Mouse (Mus musculus): ENCODE data around the gene Mfap1a. TPM values are rescaled to one million over a fixed set of nuclear protein-coding genes. Genes with fewer than 3 reads are reported as not detected.

Mfap1a gene
- total RNA-seq, 1 experiment from 2014 or later: 92.3 TPM

DNA sequence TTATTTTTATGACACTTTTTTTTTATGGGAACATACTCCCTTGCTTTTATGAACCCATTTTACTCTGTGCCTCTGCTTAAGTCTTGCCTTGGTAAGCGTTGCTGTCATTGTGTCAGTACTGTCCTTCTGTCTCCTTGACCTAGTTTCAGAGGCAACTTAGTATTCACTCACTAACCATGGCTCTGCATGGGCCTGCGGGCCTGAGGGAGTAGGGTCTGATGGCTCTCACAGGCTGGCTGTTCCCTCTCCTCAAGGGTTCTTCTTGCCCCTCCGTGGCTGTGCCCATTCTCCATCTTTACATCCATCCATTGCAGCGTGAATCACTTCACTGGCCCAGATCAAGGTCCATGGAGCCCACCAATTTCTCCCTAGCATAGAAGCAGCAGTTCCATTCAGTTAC lies 60.0 kb downstream of the Mfap1a start:
- ATAC-seq (ENCODE audit: extremely low read depth, insufficient number of reproducible peaks, low FRiP score, poor library complexity, severe bottlenecking): no peak

DNA sequence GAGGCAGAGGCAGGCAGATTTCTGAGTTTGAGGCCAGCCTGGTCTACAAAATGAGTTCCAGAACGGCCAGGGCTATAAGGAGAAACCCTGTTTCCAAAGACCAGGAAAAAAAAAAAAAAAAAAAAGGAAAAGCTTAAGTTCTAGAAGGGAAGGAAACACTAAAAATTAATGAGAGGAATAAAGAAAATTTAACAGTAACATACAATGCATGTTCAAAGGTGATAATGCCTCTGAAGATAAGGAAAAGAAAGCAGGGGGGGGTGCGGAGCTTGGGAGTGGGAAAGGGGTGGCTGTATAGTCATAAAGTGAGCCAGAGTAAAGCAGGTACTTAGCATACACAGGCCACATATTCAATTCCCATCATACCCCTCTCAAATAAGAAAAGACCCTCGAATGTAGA lies 61.3 kb downstream of the Mfap1a start:
- ATAC-seq (ENCODE audit: extremely low read depth, insufficient number of reproducible peaks, low FRiP score, poor library complexity, severe bottlenecking): no peak

DNA sequence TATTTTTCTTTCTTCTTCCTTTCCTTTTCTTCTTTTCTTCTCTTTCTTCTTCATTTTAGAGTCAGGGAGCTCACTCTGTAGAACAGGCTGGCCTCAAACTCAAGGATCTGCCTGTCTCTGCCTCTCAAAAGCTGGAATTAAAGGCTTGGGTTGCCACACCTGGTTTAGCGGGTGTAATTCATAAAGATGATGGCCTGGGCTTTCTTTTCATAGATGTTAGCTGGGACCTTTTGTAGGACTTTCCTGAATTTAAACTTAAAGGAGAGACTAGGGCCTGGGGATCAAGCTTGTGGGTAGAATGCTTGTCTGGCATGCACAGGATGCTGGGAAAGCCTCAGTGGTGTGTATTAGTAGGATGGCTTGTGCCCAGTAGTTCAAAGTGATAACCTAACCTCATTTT lies 62.3 kb downstream of the Mfap1a start, which contains the start of gene Ell3:
Ell3 (minus strand) TSS at position 101 of the 400 bp plus-strand sequence.
- no peak for ATAC-seq (ENCODE audit: extremely low read depth, insufficient number of reproducible peaks, low FRiP score, poor library complexity, severe bottlenecking)

DNA sequence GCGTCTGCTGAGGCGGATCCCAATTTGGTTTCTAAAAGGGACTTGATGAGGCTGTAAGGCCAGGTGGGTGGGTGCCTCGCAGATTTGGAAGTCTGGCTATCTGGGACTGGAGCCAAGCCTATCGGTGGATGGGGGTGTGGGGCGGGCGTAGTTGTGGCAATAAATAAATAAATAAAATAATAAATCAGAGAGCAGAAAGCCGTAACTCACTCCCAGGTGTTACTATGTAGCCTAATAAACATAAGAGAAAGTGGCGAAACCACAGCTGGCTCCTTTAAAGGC lies 63.5 kb downstream of the Mfap1a start:
- no peak for ATAC-seq (ENCODE audit: extremely low read depth, insufficient number of reproducible peaks, low FRiP score, poor library complexity, severe bottlenecking)

DNA sequence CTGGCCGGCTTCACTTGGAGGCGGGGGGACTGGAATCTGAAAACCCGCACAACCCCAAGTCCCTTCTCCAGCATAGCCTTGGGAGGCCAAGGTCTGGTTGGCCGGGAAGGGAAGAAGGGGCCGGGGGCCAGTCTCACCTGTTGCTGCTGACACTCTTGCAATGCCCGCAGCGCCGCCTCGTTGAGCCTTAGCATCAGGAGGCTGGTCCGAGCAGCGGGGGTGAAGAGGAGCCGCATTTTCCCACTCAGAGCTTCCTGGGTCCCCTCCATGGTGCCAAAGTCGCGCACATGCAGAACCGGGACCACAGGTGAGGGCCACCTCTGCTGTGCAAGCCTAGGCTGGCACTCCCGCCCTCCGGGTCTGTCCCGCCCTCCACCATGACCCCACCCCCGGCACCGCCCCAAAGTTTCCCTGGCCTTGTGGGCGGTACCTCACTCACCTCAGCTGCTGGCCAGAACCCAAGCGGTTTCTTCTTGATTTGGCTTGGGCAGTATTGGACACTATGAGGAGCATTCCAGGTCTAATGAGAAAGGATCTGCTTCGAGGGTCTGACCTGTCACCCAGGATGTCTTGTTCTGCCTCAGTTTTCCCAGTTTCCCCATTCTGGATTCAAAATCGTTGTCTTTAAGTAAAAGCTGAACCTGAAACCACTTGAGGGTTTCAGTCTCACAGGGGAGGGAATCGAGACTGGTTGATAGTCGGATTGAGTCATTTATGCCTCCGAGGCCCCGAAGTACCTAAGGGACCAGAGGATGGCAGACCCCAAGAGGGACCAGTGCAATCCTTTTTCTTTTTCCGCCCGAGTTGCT lies 64.0 kb downstream of the Mfap1a start:
- peak; percentile 93 for ATAC-seq (ENCODE audit: extremely low read depth, insufficient number of reproducible peaks, low FRiP score, poor library complexity, severe bottlenecking)

Other genes with a start within 250 kb of the Mfap1a start
- gene Trp53bp1, start 235.3 kb downstream of the Mfap1a start, total RNA-seq (2017): 43.3 and 53.2 TPM in 2 replicates
- gene Map1a, start 217.1 kb downstream of the Mfap1a start, total RNA-seq (2017): not detected in 2 replicates
- 12.8 and 14.2 TPM in 2 replicates for gene Ppip5k1, start 151.3 kb downstream of the Mfap1a start, total RNA-seq (2017)
- not detected in 2 replicates for gene Ckmt1, start 149.0 kb downstream of the Mfap1a start, total RNA-seq (2017)
- not detected in 2 replicates for gene Strc, start 119.5 kb downstream of the Mfap1a start, total RNA-seq (2017)
- 81.0 and 85.3 TPM in 2 replicates for gene Pdia3, start 92.9 kb downstream of the Mfap1a start, total RNA-seq (2017)
- 2.8 and 3.1 TPM in 2 replicates for gene Catsper2, start 92.9 kb downstream of the Mfap1a start, total RNA-seq (2017)
- gene Ell3, start 62.4 kb downstream of the Mfap1a start, total RNA-seq (2017): 36.3 and 45.4 TPM in 2 replicates
- 101 and 116 TPM in 2 replicates for gene Serf2, start 57.5 kb downstream of the Mfap1a start, total RNA-seq (2017)
- 96.9 and 98.5 TPM in 2 replicates for gene Hypk, start 53.4 kb downstream of the Mfap1a start, total RNA-seq (2017)
- gene Serinc4, start 49.9 kb downstream of the Mfap1a start, total RNA-seq (2017): 2.0 and 4.2 TPM in 2 replicates
- gene Mfap1b, start 32.6 kb downstream of the Mfap1a start, total RNA-seq (2017): 120 and 128 TPM in 2 replicates
- 11.2 and 11.4 TPM in 2 replicates for gene Wdr76, start 58 bp upstream of the Mfap1a start, total RNA-seq (2017)